Mouse (Mus musculus) adrenal gland, adult 18-20 months (tissue): ENCODE results near the gene Cradd. TPM values are rescaled to one million over a fixed set of nuclear protein-coding genes. Genes with fewer than 3 reads are reported as not detected.

ENCODE experiments used
- DNase-seq, 2 experiments: peaks; one replicate each; pipeline ENCODE4 v3.0.0; 2021 to 2022; ENCODE audit warnings: low spot score in 2 of 2
- long read RNA-seq, 2 experiments: library from polyadenylated mRNA; stranded (forward); transcript quantifications; one replicate each; pipeline ENCODE4 v2.0.0; 2021
- total RNA-seq, 2 experiments: library from RNA; stranded (reverse); gene quantifications; 1 replicate in 1 of 2; 2 replicates in 1 of 2; pipeline ENCODE4 v1.2.3; 2021

Cradd gene
- total RNA-seq, result 1 to 10 TPM; 5.4 to 7.3 TPM
- long read RNA-seq, experiment 1, partial matches to known transcripts, result 0 of 2 reads
- long read RNA-seq, experiment 1, other reads (novel, unspliced or antisense), result 1 of 2 reads
- long read RNA-seq, experiment 2, transcript Cradd-201 (3 exons, 1,661 nt), result major isoform, 5 of 13 reads
- long read RNA-seq, experiment 2, partial matches to known transcripts, result 3 of 13 reads
- long read RNA-seq, experiment 2, other reads (novel, unspliced or antisense), result 3 of 13 reads

DNA sequence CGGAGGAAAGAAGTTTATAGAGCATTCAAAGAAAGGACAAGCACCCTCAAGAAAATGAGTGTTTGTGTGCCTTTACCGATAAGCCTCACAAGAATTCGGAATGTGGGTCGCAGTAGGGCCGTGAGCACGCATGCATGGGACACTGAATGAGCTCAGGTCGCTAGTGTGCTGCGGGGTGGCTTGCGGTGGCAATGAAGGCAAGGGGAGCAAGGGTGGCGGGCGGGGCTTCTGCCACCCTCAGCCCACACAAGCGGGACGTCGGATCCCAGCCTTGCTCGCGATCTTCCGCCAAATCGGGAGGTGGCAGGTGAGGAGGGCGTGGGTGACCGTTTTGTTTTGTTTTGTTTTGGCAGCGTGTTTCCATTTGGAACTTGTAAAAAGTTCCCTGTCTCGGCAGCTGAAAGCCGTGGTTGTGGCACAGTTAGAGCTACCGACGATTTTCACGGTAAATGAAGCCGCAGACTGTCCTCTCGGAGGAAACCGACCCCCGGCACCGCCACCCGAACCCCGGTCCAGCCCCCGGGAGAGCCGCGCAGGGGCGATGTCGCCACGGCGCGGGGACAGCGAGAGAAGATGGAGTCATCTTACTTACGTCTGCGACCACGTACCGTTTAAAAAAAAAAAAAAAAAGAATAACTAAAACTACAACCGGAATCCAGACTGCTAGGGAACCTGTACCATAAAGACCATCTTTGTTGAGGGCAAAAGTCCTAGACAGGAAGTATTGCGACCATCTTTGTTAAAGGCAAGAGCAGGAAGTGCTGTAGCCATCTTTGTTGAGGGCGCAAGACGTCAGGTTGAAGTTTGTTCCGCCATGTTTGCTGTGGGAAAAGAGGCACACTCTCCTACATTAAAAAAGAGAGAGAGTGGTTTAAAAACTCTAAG is at the start of gene Cradd:
Gene Cradd (minus strand): TSS at position 741 of the 885 bp plus-strand sequence.
- DNase-seq, result peak; percentile 73 to 75

DNA sequence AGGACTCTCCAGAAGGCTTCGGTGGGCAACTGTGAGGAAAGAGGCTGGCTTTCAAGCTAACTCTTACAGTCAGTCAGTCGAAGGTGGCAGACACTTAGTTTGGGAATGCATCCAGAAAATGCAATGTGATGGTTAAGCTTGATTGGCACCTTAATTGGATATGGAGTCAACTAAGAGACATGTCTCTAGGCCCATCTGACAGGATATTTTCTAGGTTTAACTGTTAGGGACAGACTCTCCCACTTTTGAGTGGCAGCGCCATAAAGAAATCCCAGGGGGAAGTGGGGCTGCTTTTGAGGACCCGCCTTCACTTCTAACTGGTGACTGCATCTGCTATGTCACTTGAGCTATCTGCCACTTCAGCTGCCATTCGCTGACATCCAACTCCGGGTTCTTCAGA is 49.4 kb upstream of the Cradd start:
- DNase-seq, result no peak

DNA sequence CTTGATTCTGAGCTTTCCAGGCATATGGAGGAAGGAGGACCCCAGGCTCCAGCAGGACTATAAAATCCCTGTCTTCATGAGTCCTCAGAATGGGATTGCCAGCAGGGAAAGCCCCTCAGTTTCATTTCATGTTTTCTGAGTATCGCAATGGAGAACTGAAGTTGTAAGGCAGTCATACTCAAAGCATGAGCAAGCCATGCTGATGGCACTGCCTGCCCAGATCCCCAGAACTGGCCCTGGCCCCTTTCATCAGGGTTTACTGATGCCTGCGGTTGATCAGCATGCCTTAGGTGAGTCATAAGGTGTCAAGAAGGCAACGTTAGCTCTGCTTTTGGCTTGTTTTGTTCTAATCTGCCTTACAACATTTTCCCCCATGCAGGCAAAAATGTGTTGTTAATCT is 48.0 kb upstream of the Cradd start:
- no peak for DNase-seq

DNA sequence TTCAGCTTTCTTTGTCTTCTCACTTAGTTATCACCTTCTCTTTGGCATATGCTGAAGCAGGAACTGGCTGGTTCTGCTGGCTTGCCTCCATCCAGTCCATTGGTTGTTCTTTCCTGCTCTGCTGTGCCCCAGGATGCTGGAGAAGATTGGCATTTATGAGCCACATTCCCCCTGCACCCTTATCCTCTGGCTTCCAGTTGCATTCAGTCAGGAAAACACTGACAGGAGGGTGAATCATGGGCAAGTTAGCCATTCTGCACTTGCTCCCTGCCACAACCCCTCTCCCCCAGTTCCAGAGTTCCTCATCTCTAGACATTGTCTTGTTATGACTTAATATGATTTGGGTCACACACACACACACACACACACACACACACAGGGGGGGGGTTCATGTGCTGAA is 45.3 kb upstream of the Cradd start:
- DNase-seq, result no peak

DNA sequence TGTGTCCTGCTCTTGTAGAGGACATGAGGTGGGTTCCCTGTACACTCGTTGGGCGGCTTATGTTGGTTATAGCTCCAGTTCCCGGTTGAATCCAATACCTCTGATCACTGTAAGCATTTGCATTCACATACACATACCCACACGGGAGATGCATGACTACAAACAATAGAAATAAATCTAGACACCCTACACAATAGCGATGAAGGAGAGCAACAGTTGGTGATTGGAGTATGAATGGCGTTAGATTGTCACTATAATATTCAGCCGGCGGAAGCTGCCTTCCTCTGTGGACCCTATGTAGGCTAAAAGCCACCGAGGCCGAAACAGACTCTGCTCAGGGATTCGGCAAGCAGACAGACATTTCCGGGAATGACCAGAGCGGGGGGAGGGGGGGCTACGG is 44.2 kb upstream of the Cradd start:
- DNase-seq, result no peak

DNA sequence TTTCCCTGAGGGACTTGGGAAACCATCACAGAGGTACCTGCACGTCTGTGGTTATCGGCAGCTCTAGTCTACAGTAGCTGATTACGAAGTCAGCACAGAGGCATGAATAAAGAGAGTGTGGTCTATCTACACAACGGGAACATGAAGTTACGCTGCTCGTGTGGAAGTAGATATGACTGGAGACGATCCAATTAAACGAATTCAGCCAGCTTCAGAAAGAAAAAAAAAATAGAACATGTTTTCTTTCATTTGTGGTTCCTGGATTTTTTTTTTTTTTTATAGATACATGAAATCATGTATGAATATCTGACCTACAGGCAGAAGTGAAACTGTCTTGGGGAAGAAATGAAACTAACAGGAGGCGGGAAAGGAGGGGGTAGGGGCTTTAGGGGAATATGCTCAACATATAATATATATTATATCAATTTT is 43.7 kb upstream of the Cradd start:
- no peak for DNase-seq

DNA sequence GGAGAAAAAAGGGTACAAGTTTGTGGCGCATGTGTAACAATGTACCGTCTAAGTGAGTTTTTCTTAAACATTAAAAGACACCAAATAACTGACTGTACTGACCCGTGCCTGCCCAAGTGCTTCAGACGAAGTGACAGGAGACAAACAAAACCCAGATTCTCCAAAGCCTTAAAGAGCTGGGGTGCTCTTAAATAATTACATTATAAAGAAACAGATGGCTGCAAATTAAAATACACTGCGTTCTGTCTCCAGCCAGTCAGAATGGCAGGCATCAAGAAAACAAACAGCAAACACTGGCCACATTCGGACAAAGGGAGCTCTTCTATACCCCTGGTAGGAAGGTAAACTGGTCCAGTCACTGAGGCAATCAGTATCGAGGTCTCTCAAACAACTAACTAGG is 43.3 kb upstream of the Cradd start:
- DNase-seq, result no peak

DNA sequence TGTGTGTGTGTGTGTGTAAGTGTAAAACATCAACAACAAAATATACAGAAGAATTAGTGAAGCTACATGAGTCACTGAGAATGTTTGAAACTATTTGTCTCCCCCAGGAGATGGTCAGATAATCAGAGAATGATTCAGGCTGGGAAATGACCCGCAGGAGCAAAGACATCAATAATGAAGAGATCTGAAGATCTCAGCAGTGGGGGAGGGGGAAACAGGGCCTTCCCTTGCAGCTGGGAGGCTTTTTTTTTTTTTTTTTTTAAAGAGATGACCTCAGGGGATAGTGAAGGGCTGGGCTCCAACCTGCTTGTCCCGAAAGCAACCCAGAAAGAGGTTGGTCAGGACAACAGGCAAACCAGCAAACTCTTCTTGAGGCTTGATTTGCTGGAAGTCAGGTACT is 38.4 kb upstream of the Cradd start:
- DNase-seq, result no peak

DNA sequence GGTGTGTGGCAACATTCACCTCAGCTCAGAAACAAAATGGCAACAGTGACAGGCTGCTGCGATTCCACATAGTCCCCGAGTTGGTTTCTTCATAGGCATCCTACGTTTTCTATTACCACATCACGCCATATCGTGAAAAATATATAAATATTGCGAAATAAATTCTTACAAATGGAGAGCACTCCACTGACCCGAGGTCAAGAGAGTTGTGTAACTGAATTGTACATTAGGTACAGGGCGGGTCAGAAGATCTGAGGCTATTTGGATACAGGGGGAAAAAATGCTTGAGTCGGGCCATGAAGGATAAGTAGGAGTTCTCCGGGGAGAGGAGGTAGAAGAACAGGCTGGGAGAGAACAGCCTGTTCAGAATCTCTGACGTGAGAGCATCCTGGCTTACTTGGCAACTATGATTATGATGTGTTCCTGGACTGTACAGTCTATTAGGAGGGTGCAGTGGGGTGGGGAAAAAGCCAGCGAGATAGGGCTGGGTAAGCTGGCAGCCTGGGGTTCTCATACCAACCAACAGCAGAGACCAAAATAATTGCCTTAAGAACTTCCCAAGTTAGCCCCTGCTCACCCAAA is 37.4 kb upstream of the Cradd start:
- no peak for DNase-seq

DNA sequence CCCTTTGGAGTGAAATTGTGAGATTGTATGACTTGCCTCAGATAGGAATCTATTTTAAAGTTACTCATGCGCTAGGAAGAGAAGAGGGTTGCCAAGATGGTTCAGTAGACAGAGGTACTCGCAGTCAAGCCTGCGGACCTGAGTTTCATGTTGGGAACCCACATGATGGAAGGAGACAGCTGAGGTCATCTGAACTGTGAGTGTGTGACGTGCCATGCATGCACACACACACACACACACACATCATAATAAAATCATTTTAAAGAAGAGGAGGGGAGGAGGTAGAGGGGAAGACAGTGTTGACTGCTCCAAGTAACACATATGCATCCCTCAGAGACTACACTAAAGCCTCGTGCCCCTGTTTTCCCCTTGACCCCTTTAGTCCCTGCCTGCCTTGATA is 36.1 kb upstream of the Cradd start:
- no peak for DNase-seq

DNA sequence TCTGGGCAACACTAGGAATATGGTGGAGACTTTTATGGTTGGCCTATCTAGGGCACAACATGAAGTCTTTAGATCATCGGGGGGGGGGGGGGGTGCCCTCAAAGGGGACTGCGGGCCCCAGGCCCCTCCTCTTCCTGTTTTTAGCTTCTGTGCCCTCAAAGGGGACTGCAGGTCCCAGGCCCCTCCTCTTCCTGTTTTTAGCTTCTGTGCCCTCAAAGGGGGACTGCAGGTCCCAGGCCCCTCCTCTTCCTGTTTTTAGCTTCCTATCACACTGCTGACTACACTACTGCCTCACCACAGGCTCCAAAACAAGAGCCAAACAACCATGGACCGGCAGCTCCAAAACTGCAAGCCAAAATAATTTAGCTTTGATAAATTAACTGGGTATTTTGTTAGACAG is 33.8 kb upstream of the Cradd start:
- no peak for DNase-seq

DNA sequence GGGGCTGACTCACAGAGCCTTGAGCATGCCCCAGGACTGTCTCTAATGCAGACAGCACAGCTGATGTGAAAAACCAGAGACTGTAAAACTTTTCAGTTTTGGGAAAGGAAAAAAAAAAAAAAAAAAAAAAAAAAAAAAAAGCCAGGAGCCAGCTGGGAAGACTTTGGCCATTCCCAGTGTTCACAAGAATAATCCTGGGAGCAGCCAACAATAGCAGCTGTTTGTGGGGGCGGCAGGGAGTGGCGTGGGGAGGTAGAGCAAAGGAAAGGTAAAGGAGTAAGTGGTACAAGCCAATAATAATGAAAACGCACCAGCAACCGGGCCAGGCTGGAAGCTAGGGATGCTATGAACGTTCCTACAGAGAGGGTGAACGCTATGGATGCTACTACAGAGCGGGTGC is 32.8 kb upstream of the Cradd start:
- no peak for DNase-seq

DNA sequence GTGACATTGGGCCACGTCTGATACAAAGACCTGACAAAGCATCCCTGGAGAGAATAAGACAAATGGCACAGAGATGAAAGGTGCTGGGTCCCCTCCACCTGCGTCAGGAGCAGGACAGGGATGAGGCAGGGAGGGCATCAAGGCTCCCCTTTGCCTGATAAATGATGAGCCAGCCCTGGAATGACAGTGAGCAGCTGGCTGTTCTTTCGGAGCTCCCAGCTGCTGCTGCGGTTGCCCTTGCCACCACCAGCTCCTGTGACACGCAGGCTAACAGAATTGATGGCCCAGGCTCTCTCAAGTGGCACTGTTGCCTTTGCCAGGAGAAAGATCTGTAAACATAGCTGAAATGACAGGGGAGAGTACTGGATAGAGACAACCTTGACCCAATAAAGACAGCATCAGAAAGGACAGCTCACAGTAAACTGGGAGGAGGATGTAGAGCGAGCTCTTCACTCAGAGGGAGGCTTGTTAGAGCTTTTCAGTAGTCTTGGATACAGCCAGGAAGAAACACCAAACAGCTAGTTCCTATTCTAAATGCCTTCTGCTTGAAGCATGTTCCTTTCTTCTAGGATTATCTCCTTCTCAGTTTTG is 31.8 kb upstream of the Cradd start:
- peak in 1 of 2 experiments; percentile 16 for DNase-seq

DNA sequence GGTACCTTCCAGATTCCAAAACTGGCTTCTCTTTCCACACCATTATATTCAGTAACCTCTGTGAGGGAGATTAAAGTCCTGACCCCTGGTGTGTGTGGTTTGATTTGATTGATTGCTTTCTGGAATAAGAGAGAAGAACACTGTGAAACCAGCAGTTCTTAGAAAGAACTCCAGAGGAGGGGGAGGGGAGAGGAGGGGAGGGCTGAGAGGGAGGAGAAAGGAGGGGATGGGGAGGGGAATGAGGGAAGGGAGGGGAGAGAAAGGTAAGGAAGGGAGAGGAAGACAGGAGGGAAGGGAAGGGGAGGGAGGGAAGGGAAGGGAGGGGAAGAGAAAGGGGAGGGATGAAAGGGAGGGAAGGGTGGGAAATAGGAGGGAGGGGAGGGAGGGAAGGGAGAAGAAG is 30.7 kb upstream of the Cradd start:
- DNase-seq, result no peak

DNA sequence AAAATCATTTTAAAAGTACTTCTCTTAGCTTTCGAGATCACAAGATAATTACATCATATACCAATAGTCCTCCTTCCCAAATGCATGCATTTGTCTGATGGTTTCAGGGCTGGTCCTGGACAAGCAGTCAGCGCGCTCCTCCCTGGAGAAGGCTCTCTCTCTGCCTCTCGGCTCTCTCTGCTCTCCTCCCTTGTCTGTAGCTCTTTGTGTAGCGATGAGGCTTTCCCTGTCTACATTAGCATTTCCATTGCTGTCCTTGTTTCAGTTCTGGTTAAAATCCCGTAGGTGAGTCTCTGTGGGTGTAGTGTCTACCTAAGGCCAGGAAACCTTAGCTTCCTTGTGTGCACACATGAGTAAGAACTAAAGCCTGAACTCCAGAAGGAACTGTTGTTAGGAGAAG is 30.1 kb upstream of the Cradd start:
- no peak for DNase-seq

DNA sequence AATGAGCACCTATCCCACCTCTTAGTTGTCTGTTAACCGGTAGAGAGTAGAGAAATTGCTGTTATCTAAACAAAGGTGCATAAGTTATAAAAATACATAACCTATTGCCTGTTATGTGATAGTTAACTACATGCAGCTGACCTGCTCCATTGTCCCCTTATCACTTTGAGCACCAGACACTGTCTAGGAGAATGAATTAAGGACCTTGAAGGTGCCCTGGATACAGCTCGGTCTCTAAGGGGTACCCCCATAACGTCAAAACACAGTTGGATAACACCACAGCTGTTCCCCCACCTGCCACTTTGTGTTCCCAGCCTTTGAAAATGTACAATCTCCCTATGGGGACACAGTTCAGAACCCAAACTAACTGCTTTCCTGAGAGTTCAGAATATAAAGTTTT is 24.5 kb upstream of the Cradd start:
- DNase-seq, result no peak

DNA sequence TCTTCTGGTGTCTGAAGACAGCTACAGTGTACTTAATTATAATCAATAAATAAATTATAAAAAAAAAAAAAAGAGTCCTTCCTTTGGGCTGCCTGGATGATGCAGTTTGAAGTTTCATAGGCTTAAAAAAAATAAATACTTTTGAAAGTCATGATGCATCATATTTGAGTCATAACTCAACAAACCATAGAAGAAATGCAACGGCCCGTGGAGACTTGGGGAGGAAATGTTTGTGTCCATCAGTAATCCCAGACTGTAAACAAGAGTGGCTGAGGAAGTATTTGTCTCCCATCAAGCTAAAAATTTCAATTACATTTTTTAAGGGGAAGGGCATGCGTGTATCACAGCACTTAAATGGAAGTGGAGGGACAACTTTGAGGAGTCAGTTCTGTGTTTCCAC is 23.8 kb upstream of the Cradd start:
- no peak for DNase-seq

DNA sequence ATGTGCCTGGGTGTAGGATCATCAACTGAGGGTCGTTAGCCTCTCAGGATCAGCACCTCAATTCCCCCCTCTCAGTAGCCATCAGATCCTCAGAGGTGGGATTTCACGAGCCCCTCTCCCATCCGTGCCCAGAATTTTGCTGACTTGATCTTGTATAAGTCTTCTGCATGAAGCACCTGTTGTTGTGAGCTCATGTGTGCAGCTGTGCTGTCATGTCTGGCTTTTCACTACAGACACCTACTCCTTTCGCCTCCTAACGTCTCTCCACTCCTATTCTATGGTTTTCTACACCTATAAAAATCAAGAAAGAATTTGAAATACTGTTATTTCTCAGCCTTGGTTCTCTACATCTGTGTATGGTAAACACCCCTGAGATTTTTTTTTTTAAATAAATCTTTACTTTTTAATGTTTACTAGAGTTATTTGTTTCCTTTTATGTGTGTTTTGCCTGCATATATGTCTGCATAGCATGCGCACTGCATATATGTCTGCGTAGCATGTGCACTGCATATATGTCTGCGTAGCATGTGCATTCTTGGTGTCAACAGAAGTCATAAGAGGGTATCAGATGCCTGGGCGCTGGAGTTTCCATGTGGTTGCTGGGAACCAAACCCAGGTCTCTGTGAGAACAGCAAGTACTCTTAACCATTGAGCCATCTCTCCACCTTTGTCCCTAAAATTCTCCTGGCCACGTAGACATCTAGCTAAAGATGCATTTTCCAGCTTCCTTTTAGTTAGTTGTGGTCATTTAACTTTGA is 19.1 kb upstream of the Cradd start:
- DNase-seq, result no peak

DNA sequence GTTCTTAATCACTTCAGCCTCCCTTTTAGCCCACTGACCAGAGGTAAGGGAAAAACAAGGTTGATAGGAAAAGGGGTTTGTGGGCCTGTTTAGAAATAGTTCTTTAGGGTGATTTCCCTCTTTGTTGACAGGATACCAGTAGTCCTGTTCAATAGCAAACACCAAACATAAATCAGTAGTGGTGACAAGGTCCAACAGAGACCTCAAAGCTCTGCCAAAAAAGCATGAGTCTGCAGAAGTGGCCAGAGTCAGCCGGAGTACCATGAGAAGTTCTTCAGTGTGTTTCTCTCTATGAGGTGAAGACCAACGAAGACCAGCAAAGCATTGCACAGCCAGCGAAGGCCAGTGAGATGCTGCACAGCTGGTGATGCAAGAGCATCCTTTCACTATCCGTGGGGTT is 16.7 kb upstream of the Cradd start:
- no peak for DNase-seq

DNA sequence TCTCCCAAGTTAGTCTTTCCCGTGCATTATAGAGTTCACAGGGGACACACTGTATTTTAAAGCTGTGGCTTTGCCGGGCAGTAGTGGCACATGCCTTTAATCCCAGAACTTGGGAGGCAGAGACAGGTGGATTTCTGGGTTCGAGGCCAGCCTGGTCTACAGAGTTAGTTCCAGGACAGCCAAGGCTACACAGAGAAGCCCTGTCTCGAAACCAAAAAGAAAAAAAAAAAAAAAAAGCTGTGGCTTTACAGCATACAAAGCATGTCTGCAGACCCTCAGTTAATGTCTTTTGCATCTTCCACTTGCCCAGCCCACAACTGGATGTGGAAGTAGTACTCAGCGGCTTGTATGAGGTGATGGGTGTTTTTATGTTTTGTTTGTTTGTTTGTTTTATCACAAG is 13.7 kb upstream of the Cradd start:
- no peak for DNase-seq
